Mouse (Mus musculus): ENCODE data around the gene Mfn1.

Gene Mfn1

GRCm38 (mm10) chr3:32529303-32529898, at the start of gene Mfn1:
Gene Mfn1, plus strand, starts transcription at chr3:32529465.
- in situ Hi-C loops (cut with MboI, MseI): loop anchor here (25.0 kb wide), 1 partner anchor 183 kb away; the partner anchor contains the start of gene Actl6a

GRCm38 (mm10) chr3:32479961-32480360, 49.3 kb upstream of the Mfn1 start:
- in situ Hi-C loops (cut with MboI, MseI): loop anchor here (10.0 to 25.0 kb wide), 2 partner anchors 293 to 485 kb away; no protein-coding TSS in a partner anchor

- in situ Hi-C loops (cut with MboI, MseI): loop anchor here (10.0 to 25.0 kb wide), 2 partner anchors 296 to 488 kb away; no protein-coding TSS in a partner anchor
Measured at GRCm38 (mm10) chr3:32483035-32483434, 46.2 kb upstream of the Mfn1 start.

- in situ Hi-C loops (cut with MboI, MseI): loop anchor here (5.0 to 25.0 kb wide), 3 partner anchors 114 to 492 kb away; no protein-coding TSS in a partner anchor
Measured at GRCm38 (mm10) chr3:32486543-32486942, 42.7 kb upstream of the Mfn1 start.

- in situ Hi-C loops (cut with MboI, MseI): loop anchor here (5.0 to 25.0 kb wide), 3 partner anchors 116 to 493 kb away; no protein-coding TSS in a partner anchor
Measured at GRCm38 (mm10) chr3:32488172-32488571, 41.1 kb upstream of the Mfn1 start.

GRCm38 (mm10) chr3:32490076-32490927, 39.0 kb upstream of the Mfn1 start:
- in situ Hi-C loops (cut with MboI, MseI): loop anchor here (25.0 kb wide), 1 partner anchor 303 kb away; no protein-coding TSS in a partner anchor

- in situ Hi-C loops (cut with MboI, MseI): loop anchor here (25.0 kb wide), 1 partner anchor 304 kb away; no protein-coding TSS in a partner anchor
Measured at GRCm38 (mm10) chr3:32490928-32491315, 38.3 kb upstream of the Mfn1 start.

- in situ Hi-C loops (cut with MboI, MseI): loop anchor here (25.0 kb wide), 1 partner anchor 305 kb away; no protein-coding TSS in a partner anchor
Measured at GRCm38 (mm10) chr3:32492097-32493090, 36.9 kb upstream of the Mfn1 start, which contains the start of gene Kcnmb3. Gene Kcnmb3, minus strand, starts transcription at chr3:32492231.

GRCm38 (mm10) chr3:32494387-32495087, 34.7 kb upstream of the Mfn1 start:
- in situ Hi-C loops (cut with MboI, MseI): loop anchor here (25.0 kb wide), 1 partner anchor 307 kb away; no protein-coding TSS in a partner anchor

GRCm38 (mm10) chr3:32495088-32495770, 34.0 kb upstream of the Mfn1 start:
- in situ Hi-C loops (cut with MboI, MseI): loop anchor here (25.0 kb wide), 1 partner anchor 308 kb away; no protein-coding TSS in a partner anchor

- in situ Hi-C loops (cut with MboI, MseI): loop anchor here (25.0 kb wide), 1 partner anchor 309 kb away; no protein-coding TSS in a partner anchor
Measured at GRCm38 (mm10) chr3:32495856-32496710, 33.2 kb upstream of the Mfn1 start.

- in situ Hi-C loops (cut with MboI, MseI): loop anchor here (25.0 kb wide), 1 partner anchor 309 kb away; no protein-coding TSS in a partner anchor
Measured at GRCm38 (mm10) chr3:32496711-32497070, 32.6 kb upstream of the Mfn1 start.

- in situ Hi-C loops (cut with MboI, MseI): loop anchor here (25.0 kb wide), 1 partner anchor 1312 kb away; no protein-coding TSS in a partner anchor
Measured at GRCm38 (mm10) chr3:32500346-32500745, 28.9 kb upstream of the Mfn1 start.

GRCm38 (mm10) chr3:32505841-32506240, 23.4 kb upstream of the Mfn1 start:
- in situ Hi-C loops (cut with MboI, MseI): loop anchor here (25.0 kb wide), 1 partner anchor 1306 kb away; no protein-coding TSS in a partner anchor

GRCm38 (mm10) chr3:32506366-32507225, 22.7 kb upstream of the Mfn1 start:
- in situ Hi-C loops (cut with MboI, MseI): loop anchor here (25.0 kb wide), 1 partner anchor 1306 kb away; no protein-coding TSS in a partner anchor

- in situ Hi-C loops (cut with MboI, MseI): loop anchor here (25.0 kb wide), 1 partner anchor 1304 kb away; no protein-coding TSS in a partner anchor
Measured at GRCm38 (mm10) chr3:32508666-32509324, 20.5 kb upstream of the Mfn1 start.
